24 mouse cellular contexts compared by ENCODE assay signal in genomic region chr11:89569391-89570145, GRCm38 (mm10).
DNase-seq lines count a peak whose midpoint lies in the region; ATAC-seq lines count a peak whose summit lies in the region.
"Had no signal": no experiment of that assay in that cellular context is flagged by ENCODE, and none has a peak within 500 bp of the region (broad histone marks: within the 10 kb centered on the region; RNA-seq: fewer than 3 reads in every experiment).

No protein-coding gene starts in this region.

- no peak for ATAC-seq in kidney, embryonic 14.5 days (ENCODE audit: low FRiP score, low TSS enrichment)
- no peak for ATAC-seq in midbrain, embryonic 11.5 days (ENCODE audit: low FRiP score)
- no peak for ATAC-seq in midbrain, embryonic 14.5 days (ENCODE audit: low FRiP score, low TSS enrichment)
- no peak for ATAC-seq in monocyte, adult 5-6 weeks (replicated peaks; ENCODE audit: insufficient number of reproducible peaks, low FRiP score, low TSS enrichment, poor library complexity, severe bottlenecking)
- ATAC-seq: CD4-positive, CD25-positive, alpha-beta regulatory T cell, adult 4 months; forebrain, postnatal 0 days had no signal

- no peak overlapping the region for H3K9ac ChIP-seq in kidney, embryonic 14.5 days (ENCODE audit: low read depth, low read length)
- no peak overlapping the region for H3K9ac ChIP-seq in midbrain, embryonic 11.5 days (ENCODE audit: low read length)
- H3K9ac ChIP-seq in midbrain, embryonic 14.5 days (replicated peaks; ENCODE audit: low read length) = no peak overlapping the region
- H3K9ac ChIP-seq: forebrain, postnatal 0 days; heart, embryonic 15.5 days; hindbrain, embryonic 13.5 days; limb, embryonic 13.5 days; liver, embryonic 13.5 days; lung, embryonic 15.5 days; neural tube, embryonic 15.5 days; stomach, embryonic 15.5 days had no signal

- no peak overlapping the region for H3K4me3 ChIP-seq in kidney, embryonic 14.5 days (ENCODE audit: low read length)
- H3K4me3 ChIP-seq in midbrain, embryonic 11.5 days (ENCODE audit: low read depth, low read length) = no peak overlapping the region
- H3K4me3 ChIP-seq in midbrain, embryonic 14.5 days (replicated peaks; ENCODE audit: low read depth, low read length) = no peak overlapping the region
- H3K4me3 ChIP-seq: heart, embryonic 15.5 days; hindbrain, embryonic 13.5 days; limb, embryonic 13.5 days; liver, embryonic 13.5 days; lung, embryonic 15.5 days; neural tube, embryonic 15.5 days; stomach, embryonic 15.5 days had no signal

- peak; percentile 9 for DNase-seq in kidney, adult 11 months
- peak; percentile 57 for DNase-seq in midbrain, embryonic 11.5 days (ENCODE audit: low spot score, missing footprints)
- DNase-seq in midbrain, embryonic 14.5 days = no peak
- DNase-seq in kidney, postnatal 10 days = peak; percentile 41
- no peak for DNase-seq in left cerebral cortex, postnatal 4 days
- DNase-seq: cerebellum, adult 11 months; cerebellum, adult 9-11 months; forebrain, postnatal 0 days; gastrocnemius, postnatal 36 days; heart, postnatal 36 days; layer of hippocampus, postnatal 36 days; liver, embryonic 13.5 days; thymus, postnatal 36 days had no signal

- no peaks in the 10 kb centered on the region for H3K9me3 ChIP-seq in kidney, embryonic 14.5 days (ENCODE audit: control insufficient read depth, low read length)
- no peaks in the 10 kb centered on the region for H3K9me3 ChIP-seq in midbrain, embryonic 11.5 days (ENCODE audit: control insufficient read depth, low read length)
- no peaks in the 10 kb centered on the region for H3K9me3 ChIP-seq in midbrain, embryonic 14.5 days (ENCODE audit: control insufficient read depth, low read length)
- H3K9me3 ChIP-seq: heart, embryonic 15.5 days; hindbrain, embryonic 13.5 days; limb, embryonic 13.5 days; liver, embryonic 13.5 days; lung, embryonic 15.5 days; neural tube, embryonic 15.5 days; stomach, embryonic 15.5 days had no signal

- 66% methylated on average over 11 of the region's 11 CpGs for WGBS in kidney, embryonic 14.5 days
- 82% methylated on average over 11 of the region's 11 CpGs for WGBS in midbrain, embryonic 11.5 days
- 80% methylated on average over 11 of the region's 11 CpGs for WGBS in midbrain, embryonic 14.5 days

- intact Hi-C loops in left cerebral cortex, postnatal 4 days (cut with DNase I) = no loop called here

- no peaks in the 10 kb centered on the region for H3K4me1 ChIP-seq in kidney, embryonic 14.5 days (ENCODE audit: control insufficient read depth, insufficient read depth, low read length)
- no peaks in the 10 kb centered on the region for H3K4me1 ChIP-seq in midbrain, embryonic 11.5 days (ENCODE audit: control insufficient read depth, insufficient read depth, low read length)
- no peaks in the 10 kb centered on the region for H3K4me1 ChIP-seq in midbrain, embryonic 14.5 days (ENCODE audit: control insufficient read depth, insufficient read depth, low read length)
- H3K4me1 ChIP-seq: heart, embryonic 15.5 days; hindbrain, embryonic 13.5 days; liver, embryonic 13.5 days; lung, embryonic 15.5 days; neural tube, embryonic 15.5 days; stomach, embryonic 15.5 days had no signal

- no peaks in the 10 kb centered on the region for H3K36me3 ChIP-seq in kidney, embryonic 14.5 days (ENCODE audit: control insufficient read depth, insufficient read depth, low read length)
- H3K36me3 ChIP-seq in midbrain, embryonic 11.5 days (ENCODE audit: control insufficient read depth, insufficient read depth, low read length) = no peaks in the 10 kb centered on the region
- no peaks in the 10 kb centered on the region for H3K36me3 ChIP-seq in midbrain, embryonic 14.5 days (ENCODE audit: control insufficient read depth, insufficient read depth, low read length)
- H3K36me3 ChIP-seq: heart, embryonic 15.5 days; hindbrain, embryonic 13.5 days; limb, embryonic 13.5 days; liver, embryonic 13.5 days; lung, embryonic 15.5 days; neural tube, embryonic 15.5 days; stomach, embryonic 15.5 days had no signal

- H3K27ac ChIP-seq in kidney, embryonic 14.5 days (ENCODE audit: low read depth, low read length) = no peak overlapping the region
- H3K27ac ChIP-seq in midbrain, embryonic 11.5 days (ENCODE audit: low read depth, low read length) = no peak overlapping the region
- no peak overlapping the region for H3K27ac ChIP-seq in midbrain, embryonic 14.5 days (replicated peaks; ENCODE audit: low read depth, low read length)
- H3K27ac ChIP-seq: heart, embryonic 15.5 days; hindbrain, embryonic 13.5 days; kidney, postnatal 0 days; limb, embryonic 13.5 days; liver, embryonic 13.5 days; lung, embryonic 15.5 days; macrophage; neural tube, embryonic 15.5 days; stomach, embryonic 15.5 days had no signal

- no peak overlapping the region for H3K4me2 ChIP-seq in kidney, embryonic 14.5 days (replicated peaks; ENCODE audit: low read depth, low read length)
- H3K4me2 ChIP-seq in midbrain, embryonic 11.5 days = no peak overlapping the region
- no peak overlapping the region for H3K4me2 ChIP-seq in midbrain, embryonic 14.5 days (ENCODE audit: low read length)
- H3K4me2 ChIP-seq: heart, embryonic 15.5 days; hindbrain, embryonic 13.5 days; limb, embryonic 13.5 days; liver, embryonic 13.5 days; lung, embryonic 15.5 days; neural tube, embryonic 15.5 days; stomach, embryonic 15.5 days had no signal

- no peaks in the 10 kb centered on the region for H3K27me3 ChIP-seq in kidney, embryonic 14.5 days (ENCODE audit: control insufficient read depth, insufficient read depth, low read length)
- no peaks in the 10 kb centered on the region for H3K27me3 ChIP-seq in midbrain, embryonic 11.5 days (ENCODE audit: control insufficient read depth, insufficient read depth, low read length)
- no peaks in the 10 kb centered on the region for H3K27me3 ChIP-seq in midbrain, embryonic 14.5 days (ENCODE audit: control insufficient read depth, insufficient read depth, low read length)
- H3K27me3 ChIP-seq: heart, embryonic 15.5 days; hindbrain, embryonic 13.5 days; limb, embryonic 13.5 days; liver, embryonic 13.5 days; lung, embryonic 15.5 days; neural tube, embryonic 15.5 days; stomach, embryonic 15.5 days had no signal

Comparison
In these comparisons a context has a peak if more than half of its experiments do, and no peak if none do; other contexts are left out.
1. DNase-seq: peak in kidney, adult 11 months (single experiment), midbrain, embryonic 11.5 days (single experiment) and kidney, postnatal 10 days (single experiment); none in midbrain, embryonic 14.5 days (single experiment) and left cerebral cortex, postnatal 4 days (single experiment).